ENCODE assay signal across 23 mouse cellular contexts in the genomic region with DNA sequence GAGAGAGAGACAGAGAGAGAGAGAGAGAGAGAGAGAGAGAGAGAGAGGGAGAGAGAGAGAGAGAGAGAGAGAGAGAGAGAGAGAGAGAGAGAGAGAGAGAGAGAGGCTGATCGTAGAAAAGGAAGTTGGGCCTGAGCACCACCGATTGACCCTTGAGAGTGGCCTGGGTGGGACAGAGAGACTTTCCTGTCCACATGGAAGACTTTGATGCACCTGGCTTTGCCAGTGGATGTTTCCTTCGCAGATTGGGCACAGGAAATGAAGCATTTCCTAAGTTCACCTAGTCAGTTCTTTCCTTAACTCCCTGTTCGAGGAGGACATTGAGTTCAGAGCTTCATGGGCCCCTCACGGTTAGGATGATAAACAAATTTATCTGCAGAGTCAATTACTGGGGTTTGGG. TPM values are rescaled to one million over a fixed set of nuclear protein-coding genes. Genes with fewer than 3 reads are reported as not detected.
DNase-seq lines count a peak whose midpoint lies in the region; ATAC-seq lines count a peak whose summit lies in the region.
"Had no signal": no experiment of that assay in that cellular context is flagged by ENCODE, and none has a peak within 500 bp of the region (broad histone marks: within the 10 kb centered on the region; RNA-seq: fewer than 3 reads in every experiment).

No protein-coding gene starts in this region.

- WGBS in heart, embryonic 10.5 days: 63% methylated on average over 4 of the region's 5 CpGs
- 45% methylated on average over 5 of the region's 5 CpGs for WGBS in heart, embryonic 11.5 days (ENCODE audit: insufficient replicate concordance)
- WGBS in kidney, embryonic 14.5 days: 82% methylated on average over 5 of the region's 5 CpGs

- no peak overlapping the region; the same call in 1 of the 2 replicates for H3K4me2 ChIP-seq in heart, embryonic 11.5 days
- H3K4me2 ChIP-seq in kidney, embryonic 14.5 days (replicated peaks; ENCODE audit: low read depth, low read length): no peak overlapping the region
- H3K4me2 ChIP-seq: embryonic facial prominence, embryonic 12.5 days; forebrain, embryonic 13.5 days; heart, embryonic 15.5 days; hindbrain, embryonic 15.5 days; intestine, embryonic 15.5 days; liver, embryonic 11.5 days; midbrain, embryonic 12.5 days had no signal

- 0 out of 2 replicates have a peak overlapping the region, but pooled peaks have one; percentile 1 for H3K4me3 ChIP-seq in heart, embryonic 10.5 days
- H3K4me3 ChIP-seq in heart, embryonic 11.5 days (ENCODE audit: low read depth, low read length): no peak overlapping the region
- no peak overlapping the region for H3K4me3 ChIP-seq in kidney, embryonic 14.5 days (ENCODE audit: low read length)
- H3K4me3 ChIP-seq: embryonic facial prominence, embryonic 12.5 days; erythroblast, embryonic 14.5 days; forebrain, embryonic 13.5 days; hindbrain, embryonic 15.5 days; intestine, embryonic 15.5 days; midbrain, embryonic 12.5 days had no signal

- no peak overlapping the region for H3K27ac ChIP-seq in heart, embryonic 10.5 days
- H3K27ac ChIP-seq in heart, embryonic 11.5 days (ENCODE audit: low read depth, low read length): no peak overlapping the region
- no peak overlapping the region for H3K27ac ChIP-seq in kidney, embryonic 14.5 days (ENCODE audit: low read depth, low read length)
- H3K27ac ChIP-seq: embryonic facial prominence, embryonic 12.5 days; forebrain, embryonic 13.5 days; heart, embryonic 15.5 days; hindbrain, embryonic 15.5 days; intestine, embryonic 15.5 days; midbrain, embryonic 12.5 days had no signal

- H3K36me3 ChIP-seq in heart, embryonic 10.5 days: no peaks in the 10 kb centered on the region
- no peaks in the 10 kb centered on the region for H3K36me3 ChIP-seq in heart, embryonic 11.5 days (ENCODE audit: control insufficient read depth, insufficient read depth, low read length)
- H3K36me3 ChIP-seq in kidney, embryonic 14.5 days (ENCODE audit: control insufficient read depth, insufficient read depth, low read length): no peaks in the 10 kb centered on the region
- H3K36me3 ChIP-seq: embryonic facial prominence, embryonic 12.5 days; heart, embryonic 15.5 days; hindbrain, embryonic 15.5 days; intestine, embryonic 15.5 days; midbrain, embryonic 12.5 days had no signal

- H3K9me3 ChIP-seq in heart, embryonic 10.5 days: no peaks in the 10 kb centered on the region
- no peaks in the 10 kb centered on the region for H3K9me3 ChIP-seq in heart, embryonic 11.5 days (replicated peaks; ENCODE audit: control insufficient read depth, low read length)
- no peaks in the 10 kb centered on the region for H3K9me3 ChIP-seq in kidney, embryonic 14.5 days (ENCODE audit: control insufficient read depth, low read length)
- H3K9me3 ChIP-seq: embryonic facial prominence, embryonic 12.5 days; forebrain, embryonic 13.5 days; heart, embryonic 15.5 days; hindbrain, embryonic 15.5 days; intestine, embryonic 15.5 days; midbrain, embryonic 12.5 days had no signal

- H3K4me1 ChIP-seq in heart, embryonic 10.5 days: 0 out of 2 replicates have a peak, but pooled peaks cover 3% of the 10 kb centered on the region
- no peaks in the 10 kb centered on the region for H3K4me1 ChIP-seq in heart, embryonic 11.5 days (ENCODE audit: control insufficient read depth, insufficient read depth, low read length)
- no peaks in the 10 kb centered on the region for H3K4me1 ChIP-seq in kidney, embryonic 14.5 days (ENCODE audit: control insufficient read depth, insufficient read depth, low read length)
- H3K4me1 ChIP-seq: embryonic facial prominence, embryonic 12.5 days; forebrain, embryonic 13.5 days; hindbrain, embryonic 15.5 days; intestine, embryonic 15.5 days; midbrain, embryonic 12.5 days had no signal

- H3K9ac ChIP-seq in heart, embryonic 11.5 days (ENCODE audit: low read depth, low read length): no peak overlapping the region
- no peak overlapping the region for H3K9ac ChIP-seq in kidney, embryonic 14.5 days (ENCODE audit: low read depth, low read length)
- H3K9ac ChIP-seq: embryonic facial prominence, embryonic 12.5 days; forebrain, embryonic 13.5 days; heart, embryonic 15.5 days; hindbrain, embryonic 15.5 days; intestine, embryonic 15.5 days; midbrain, embryonic 12.5 days had no signal

- no peak for ATAC-seq in heart, embryonic 11.5 days (replicated peaks; ENCODE audit: insufficient number of reproducible peaks, low FRiP score, low TSS enrichment)
- no peak for ATAC-seq in kidney, embryonic 14.5 days (ENCODE audit: low FRiP score, low TSS enrichment)
- ATAC-seq: CD4-positive, CD25-positive, alpha-beta regulatory T cell, adult 4 months; forebrain, embryonic 13.5 days; intestine, embryonic 15.5 days; Patski had no signal

- DNase-seq in adrenal gland, adult 2 months: peak; percentile 9
- no peak for DNase-seq in adrenal gland, postnatal 25 days
- DNase-seq in heart, embryonic 10.5 days (ENCODE audit: low spot score): no peak
- peak; percentile 31 for DNase-seq in kidney, adult 9 months
- DNase-seq in kidney, postnatal 36 days: peak; percentile 28 to 60
- no peak for DNase-seq in cerebellum, adult 9-11 months
- DNase-seq: cerebellum, postnatal 10 days; gastrocnemius, postnatal 14 days; lung, adult 18-20 months had no signal

- H3K27me3 ChIP-seq in heart, embryonic 10.5 days (ENCODE audit: insufficient read depth, poor library complexity, severe bottlenecking): no peaks in the 10 kb centered on the region
- no peaks in the 10 kb centered on the region for H3K27me3 ChIP-seq in heart, embryonic 11.5 days (ENCODE audit: control insufficient read depth, insufficient read depth, low read length)
- no peaks in the 10 kb centered on the region for H3K27me3 ChIP-seq in kidney, embryonic 14.5 days (ENCODE audit: control insufficient read depth, insufficient read depth, low read length)
- H3K27me3 ChIP-seq: embryonic facial prominence, embryonic 12.5 days; forebrain, embryonic 13.5 days; heart, embryonic 15.5 days; hindbrain, embryonic 15.5 days; intestine, embryonic 15.5 days; midbrain, embryonic 12.5 days; Patski had no signal

RNA-seq across cellular contexts. Expression of a gene that starts 2.6 kb away (rescaled TPM):
- 100 to 1,000 TPM in 1 of 2 experiments, 10 to 100 TPM in 1; 97.8 to 144 TPM for total RNA-seq in adrenal gland, adult 2 months (2021)
- polyA plus RNA-seq in adrenal gland, adult 2 months (2012; rRNA removed): 25.1 and 27.9 TPM in 2 replicates
- 90.6 and 116 TPM in 2 replicates for total RNA-seq in adrenal gland, postnatal 25 days (2021)
- 44.2 and 63.2 TPM in 2 replicates for polyA plus RNA-seq in heart, embryonic 10.5 days (2016; fragmentation: Nextera tagmentation; extraction: Ambion mirVana)
- polyA plus RNA-seq in heart, embryonic 11.5 days (2014; fragmentation: Nextera tagmentation; extraction: Ambion mirVana): 72.9 and 84.0 TPM in 2 replicates
- polyA plus RNA-seq in kidney, embryonic 14.5 days (2014; fragmentation: Nextera tagmentation; extraction: Ambion mirVana): 94.7 and 114 TPM in 2 replicates
- total RNA-seq: ES-E14; monocyte, adult 5-6 weeks had no signal
- polyA plus RNA-seq: CD4-positive, CD25-positive, alpha-beta regulatory T cell, adult 4 months; erythroblast, embryonic 14.5 days; Patski had no signal

Comparison
In these comparisons a context has a peak if more than half of its experiments do, and no peak if none do; other contexts are left out.
1. DNase-seq: peak in adrenal gland, adult 2 months (single experiment), kidney, adult 9 months (single experiment) and kidney, postnatal 36 days (2 of 2); none in adrenal gland, postnatal 25 days (single experiment), heart, embryonic 10.5 days (single experiment) and cerebellum, adult 9-11 months (single experiment).